Mouse (Mus musculus): ENCODE data around the gene Mypop. TPM values are rescaled to one million over a fixed set of nuclear protein-coding genes. Genes with fewer than 3 reads are reported as not detected.
A peak's percentile ranks its signal among the peaks of the same experiment; 100 is the strongest.

The Mypop gene
- total RNA-seq (2021) = 10 to 100 TPM; 50.6 to 61.2 TPM
- long read RNA-seq, experiment 1, transcript Mypop-201 (3 exons, 2,173 nt) = major isoform, 26 of 37 reads
- long read RNA-seq, experiment 1, partial matches to known transcripts = 6 of 37 reads
- long read RNA-seq, experiment 1, other reads (novel, unspliced or antisense) = 2 of 37 reads
- long read RNA-seq, experiment 2, transcript Mypop-201 (3 exons, 2,173 nt) = major isoform, 29 of 33 reads
- long read RNA-seq, experiment 2, partial matches to known transcripts = 2 of 33 reads
- long read RNA-seq, experiment 2, other reads (novel, unspliced or antisense) = 1 of 33 reads

- intact Hi-C loops (cut with DNase I) = loop anchor here (1.0 to 5.0 kb wide), 4 partner anchors 12 to 93 kb away; partner anchors contain the start of gene Nova2
- TF ChIP-seq CTCF (IDR thresholded peaks at IDR 0.05) = no peak
- peak within 1 kb of the TSS; percentile 94 for H3K27ac ChIP-seq
Observed at GRCm38 (mm10) chr7:18990601-18991295, at the start of gene Mypop. Gene Mypop, plus strand, starts transcription at chr7:18991245.

DNA sequence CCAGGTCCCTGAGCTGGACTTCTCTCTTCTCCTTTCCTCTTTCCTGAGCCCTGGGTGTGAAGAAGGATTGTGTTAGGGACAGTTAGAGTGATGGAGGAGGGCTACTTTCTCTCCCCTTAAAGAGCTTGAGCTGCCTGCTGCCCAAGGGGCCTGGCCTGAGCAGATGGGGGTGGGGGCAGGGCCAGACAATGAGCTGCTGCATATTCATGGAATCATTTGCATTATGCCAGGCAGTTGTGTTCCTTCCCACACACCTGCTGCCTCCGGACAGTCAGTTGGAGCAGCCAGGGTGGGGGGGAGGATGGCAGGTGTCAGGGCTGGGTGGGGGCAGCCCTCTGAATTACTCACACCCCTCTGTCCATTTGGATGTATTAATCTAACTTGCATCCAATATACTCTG, 48.7 kb upstream of the Mypop start:
- DNase-seq (ENCODE audit: extremely low spot score in 1 of 2, low spot score in 2 of 2) = peak in 1 of 2 experiments; percentile 67
- no peak for TF ChIP-seq CTCF (IDR thresholded peaks at IDR 0.05)
- Histone ChIP-seq H3K4me3 (no peak overlapping the region), H3K27ac (peak overlapping the region; percentile 70; the same call in 1 of the 2 replicates)
- intact Hi-C loops (cut with DNase I) = loop anchor here (2.0 kb wide), 1 partner anchor 18 kb away; the partner anchor contains the start of gene Nova2

More at GRCm38 (mm10) chr7:18990601-18991295, at the start of gene Mypop:
- peak within 1 kb of the TSS; percentile 80 for H3K4me3 ChIP-seq
- peak; percentile 100 for DNase-seq (ENCODE audit: extremely low spot score in 1 of 2, low spot score in 2 of 2)

DNA sequence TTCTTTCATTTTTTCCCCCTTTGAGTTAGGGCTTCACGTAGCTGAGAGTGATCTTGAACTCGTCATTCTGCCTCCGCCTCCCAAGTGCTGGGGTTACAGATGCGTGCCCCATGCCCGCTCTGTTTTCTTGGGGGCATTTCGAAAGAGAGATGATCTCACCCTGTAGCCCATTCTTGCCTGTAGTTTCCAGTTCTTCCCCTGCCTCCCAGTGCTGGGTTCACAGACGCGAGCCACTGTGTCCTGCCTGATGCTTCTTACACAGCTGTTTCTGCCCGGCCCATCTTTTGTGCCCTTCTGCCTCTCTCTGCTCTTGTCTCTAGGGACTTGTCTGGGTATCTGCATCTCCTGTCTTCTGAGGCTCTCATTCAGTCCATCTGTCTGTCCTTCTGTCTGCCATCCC, 48.2 kb upstream of the Mypop start:
- no peak for TF ChIP-seq CTCF (IDR thresholded peaks at IDR 0.05)
- Histone ChIP-seq H3K4me3 (no peak overlapping the region), H3K27ac (peak overlapping the region; percentile 70)
- DNase-seq (ENCODE audit: extremely low spot score in 1 of 2, low spot score in 2 of 2) = no peak
- intact Hi-C loops (cut with DNase I) = loop anchor here (2.0 kb wide), 1 partner anchor 18 kb away; the partner anchor contains the start of gene Nova2

DNA sequence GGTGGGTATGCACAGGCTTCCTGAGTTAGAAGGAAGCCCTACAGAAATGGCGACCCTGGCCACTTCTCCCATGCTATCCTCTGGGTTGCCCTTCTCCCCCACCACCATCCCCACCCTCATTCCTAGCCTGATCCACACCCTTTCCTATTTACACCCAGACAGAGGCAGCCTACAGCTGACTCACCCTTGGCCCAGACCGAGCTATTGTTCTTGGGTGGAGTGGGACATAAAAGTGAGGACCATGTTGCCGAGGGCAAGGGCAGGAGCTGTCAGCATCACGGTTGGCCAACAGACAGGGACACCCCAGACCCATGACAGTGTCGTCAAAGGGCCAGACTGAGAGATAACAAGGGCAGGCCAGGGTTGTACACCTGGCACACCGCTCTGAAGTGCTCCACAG, 42.9 kb upstream of the Mypop start:
- TF ChIP-seq CTCF (IDR thresholded peaks at IDR 0.05) = no peak
- intact Hi-C loops (cut with DNase I) = no loop called here
- H3K4me3 ChIP-seq = no peak overlapping the region
- no peak for DNase-seq (ENCODE audit: extremely low spot score in 1 of 2, low spot score in 2 of 2)
- peak overlapping the region; percentile 81 for H3K27ac ChIP-seq

- intact Hi-C loops (cut with DNase I) = loop anchor here (2.0 kb wide), 1 partner anchor 23 kb away; no protein-coding TSS in a partner anchor
- peak; percentile 34 to 58 for DNase-seq (ENCODE audit: extremely low spot score in 1 of 2, low spot score in 2 of 2)
- TF ChIP-seq CTCF (IDR thresholded peaks at IDR 0.05) = no peak
- H3K4me3 ChIP-seq = no peak overlapping the region
- H3K27ac ChIP-seq = peak overlapping the region; percentile 70
Observed at GRCm38 (mm10) chr7:18949781-18950522, 41.1 kb upstream of the Mypop start.

DNA sequence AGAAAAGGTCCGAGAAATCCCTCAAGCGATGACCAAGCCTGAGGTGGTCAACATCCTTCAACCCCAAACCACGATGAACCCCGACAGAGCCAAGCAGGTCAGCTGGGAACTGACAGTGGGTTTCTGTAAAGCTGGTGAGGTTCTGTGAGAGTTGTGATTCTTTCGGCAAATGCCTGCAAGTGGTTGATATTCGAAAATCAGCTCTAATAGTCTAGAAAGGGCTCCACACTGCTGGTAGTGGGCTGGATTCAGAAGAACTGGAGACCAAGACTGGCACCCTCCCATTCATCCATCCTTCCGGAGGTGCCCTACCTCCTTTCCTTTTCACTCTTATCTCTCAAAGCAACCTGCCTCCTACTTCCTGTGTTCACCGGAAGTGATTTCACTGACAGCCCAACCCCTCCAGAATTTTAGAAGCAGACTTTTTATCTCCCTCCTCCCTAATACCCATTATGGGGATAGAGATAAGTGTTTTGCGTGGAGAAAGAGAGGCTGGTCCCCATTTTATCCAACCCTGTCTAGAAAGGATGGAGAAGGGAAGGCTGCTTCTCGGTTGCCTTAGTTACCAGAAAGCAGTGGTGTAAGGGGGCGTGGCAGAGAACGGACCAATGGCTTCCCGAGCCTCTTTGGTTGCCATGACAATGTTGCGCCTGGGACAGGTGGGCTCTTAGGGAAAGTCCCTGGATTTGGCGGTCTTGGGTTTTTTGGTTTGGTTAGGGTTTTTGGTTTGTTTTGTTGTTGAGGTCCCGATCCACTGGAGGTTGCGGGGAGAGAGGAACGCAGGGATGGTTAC, 40.3 kb upstream of the Mypop start:
- DNase-seq (ENCODE audit: extremely low spot score in 1 of 2, low spot score in 2 of 2) = no peak
- no peak for TF ChIP-seq CTCF (IDR thresholded peaks at IDR 0.05)
- intact Hi-C loops (cut with DNase I) = loop anchor here (2.0 kb wide), 1 partner anchor 24 kb away; no protein-coding TSS in a partner anchor

GRCm38 (mm10) chr7:18951397-18951796, 39.6 kb upstream of the Mypop start:
- peak overlapping the region; percentile 70 for H3K27ac ChIP-seq
- TF ChIP-seq CTCF (IDR thresholded peaks at IDR 0.05) = no peak
- no peak overlapping the region for H3K4me3 ChIP-seq
- DNase-seq (ENCODE audit: extremely low spot score in 1 of 2, low spot score in 2 of 2) = no peak
- intact Hi-C loops (cut with DNase I) = loop anchor here (2.0 kb wide), 1 partner anchor 25 kb away; no protein-coding TSS in a partner anchor

More for the DNA sequence above, 40.3 kb upstream of the Mypop start:
- Histone ChIP-seq H3K27ac (peak overlapping the region; percentile 70), H3K4me3 (peak overlapping the region; percentile 4; the same call in 1 of the 2 replicates)

- no peak for TF ChIP-seq CTCF (IDR thresholded peaks at IDR 0.05)
- peak overlapping the region; percentile 67 for H3K27ac ChIP-seq
- peak overlapping the region; percentile 38 for H3K4me3 ChIP-seq
- intact Hi-C loops (cut with DNase I) = loop anchor here (1.0 to 2.0 kb wide), 2 partner anchors 33 kb away; partner anchors contain the start of gene Nova2
- DNase-seq (ENCODE audit: extremely low spot score in 1 of 2, low spot score in 2 of 2) = peak; percentile 63 to 74
Observed at GRCm38 (mm10) chr7:18957569-18958383, 33.3 kb upstream of the Mypop start.

DNA sequence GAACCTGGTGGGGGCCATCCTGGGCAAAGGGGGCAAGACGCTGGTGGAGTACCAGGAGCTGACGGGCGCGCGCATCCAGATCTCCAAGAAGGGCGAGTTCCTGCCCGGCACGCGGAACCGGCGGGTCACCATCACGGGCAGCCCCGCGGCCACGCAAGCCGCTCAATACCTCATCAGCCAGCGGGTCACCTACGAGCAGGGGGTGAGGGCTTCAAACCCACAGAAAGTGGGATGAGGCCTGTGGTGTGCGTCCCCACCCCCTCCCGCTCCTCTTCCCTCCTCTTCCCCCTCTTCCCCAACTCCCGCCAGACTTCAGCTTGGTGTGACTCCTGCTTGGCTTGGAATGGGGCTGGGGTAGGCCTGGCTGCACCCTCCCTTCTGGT, 32.7 kb upstream of the Mypop start:
- Histone ChIP-seq H3K4me3 (peak overlapping the region; percentile 38), H3K27ac (peak overlapping the region; percentile 26; the same call in 1 of the 2 replicates)
- no peak for DNase-seq (ENCODE audit: extremely low spot score in 1 of 2, low spot score in 2 of 2)
- no peak for TF ChIP-seq CTCF (IDR thresholded peaks at IDR 0.05)
- intact Hi-C loops (cut with DNase I) = loop anchor here (1.0 kb wide), 1 partner anchor 32 kb away; no protein-coding TSS in a partner anchor

GRCm38 (mm10) chr7:18959446-18959845, 31.6 kb upstream of the Mypop start:
- intact Hi-C loops (cut with DNase I) = no loop called here
- no peak overlapping the region for H3K4me3 ChIP-seq
- DNase-seq (ENCODE audit: extremely low spot score in 1 of 2, low spot score in 2 of 2) = no peak
- TF ChIP-seq CTCF (IDR thresholded peaks at IDR 0.05) = no peak
- H3K27ac ChIP-seq = no peak overlapping the region; the same call in 1 of the 2 replicates
